ENCODE assay signal across 24 mouse cellular contexts in the genomic region with DNA sequence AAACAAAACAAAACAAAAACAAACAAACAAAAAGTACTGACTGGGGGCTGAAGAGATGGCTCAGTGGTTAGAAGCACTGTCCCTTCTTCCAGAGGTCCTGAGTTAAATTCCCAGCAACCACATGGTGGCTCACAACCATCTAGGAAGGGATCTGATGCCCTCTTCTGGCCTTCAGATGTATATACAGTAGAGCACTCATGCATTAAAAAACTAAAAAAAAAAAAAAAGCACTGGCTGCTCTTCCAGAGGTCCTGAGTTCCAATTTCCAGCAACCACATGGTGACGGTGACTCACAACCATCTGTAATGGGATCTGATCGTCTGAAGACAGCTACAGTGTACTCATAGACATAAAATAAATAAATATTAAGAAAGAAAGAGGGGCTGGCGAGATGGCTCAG. TPM values are rescaled to one million over a fixed set of nuclear protein-coding genes. Genes with fewer than 3 reads are reported as not detected.
DNase-seq lines count a peak whose midpoint lies in the region; ATAC-seq and TF ChIP-seq lines count a peak whose summit lies in the region.
"Had no signal": no experiment of that assay in that cellular context is flagged by ENCODE, and none has a peak within 500 bp of the region (broad histone marks: within the 10 kb centered on the region; RNA-seq: fewer than 3 reads in every experiment).

No protein-coding gene starts in this region.

- H3K9me3 ChIP-seq in intestine, postnatal 0 days (ENCODE audit: control insufficient read depth) = no peaks in the 10 kb centered on the region
- no peaks in the 10 kb centered on the region for H3K9me3 ChIP-seq in intestine, embryonic 16.5 days (ENCODE audit: control insufficient read depth, low read length)
- H3K9me3 ChIP-seq: embryonic facial prominence, embryonic 10.5 days; heart, embryonic 15.5 days; hindbrain, embryonic 15.5 days; liver, embryonic 13.5 days had no signal

- no peak overlapping the region for H3K9ac ChIP-seq in intestine, postnatal 0 days (ENCODE audit: low read depth, low read length)
- no peak overlapping the region for H3K9ac ChIP-seq in intestine, embryonic 16.5 days (ENCODE audit: low read depth, low read length)
- H3K9ac ChIP-seq: heart, embryonic 15.5 days; hindbrain, embryonic 15.5 days; liver, embryonic 13.5 days had no signal

- DNase-seq in retina, postnatal 1 day = peak; percentile 18
- DNase-seq in retina, embryonic 14.5 days (ENCODE audit: low spot score) = no peak
- DNase-seq in NIH3T3 (ENCODE audit: low read depth) = peak; percentile 41
- DNase-seq in gastrocnemius, postnatal 10 days = no peak
- no peak for DNase-seq in heart, adult 8-10 months (ENCODE audit: low spot score)
- DNase-seq in frontal cortex, postnatal 36 days (ENCODE audit: low spot score in 2 of 2) = no peak
- DNase-seq: cerebellum, adult 2 months; gastrocnemius, postnatal 14 days; heart, adult 18-20 months; heart, postnatal 4 days; kidney, adult 8-10 months; kidney, postnatal 25 days; layer of hippocampus, adult 9-11 months; liver, embryonic 13.5 days; lung, postnatal 10 days; midbrain, embryonic 14.5 days had no signal

- no peak overlapping the region for H3K4me3 ChIP-seq in intestine, postnatal 0 days (ENCODE audit: low read depth, low read length)
- H3K4me3 ChIP-seq in intestine, embryonic 16.5 days (ENCODE audit: low read length) = no peak overlapping the region
- H3K4me3 ChIP-seq: embryonic facial prominence, embryonic 10.5 days; heart, embryonic 15.5 days; hindbrain, embryonic 15.5 days; left cerebral cortex, adult 2 months; liver, embryonic 13.5 days had no signal

- H3K27me3 ChIP-seq in intestine, postnatal 0 days (replicated peaks; ENCODE audit: control insufficient read depth, insufficient read depth, low read length) = no peaks in the 10 kb centered on the region
- H3K27me3 ChIP-seq in intestine, embryonic 16.5 days (replicated peaks; ENCODE audit: control insufficient read depth, insufficient read depth, low read length) = no peaks in the 10 kb centered on the region
- H3K27me3 ChIP-seq: heart, embryonic 15.5 days; hindbrain, embryonic 15.5 days; liver, embryonic 13.5 days had no signal

- no peak for ATAC-seq in intestine, postnatal 0 days
- no peak for ATAC-seq in intestine, embryonic 16.5 days

- no peak overlapping the region for H3K27ac ChIP-seq in intestine, postnatal 0 days (ENCODE audit: low read depth, low read length)
- H3K27ac ChIP-seq in intestine, embryonic 16.5 days (ENCODE audit: low read length) = no peak overlapping the region
- H3K27ac ChIP-seq: embryonic facial prominence, embryonic 10.5 days; heart, embryonic 15.5 days; hindbrain, embryonic 15.5 days; left cerebral cortex, adult 2 months; liver, embryonic 13.5 days had no signal

- H3K4me1 ChIP-seq in intestine, postnatal 0 days (replicated peaks; ENCODE audit: control insufficient read depth, insufficient read depth, low read length) = no peaks in the 10 kb centered on the region; the same call in 1 of the 2 replicates
- peaks cover 24% of the 10 kb centered on the region for H3K4me1 ChIP-seq in intestine, embryonic 16.5 days (ENCODE audit: control insufficient read depth, insufficient read depth, low read length)

- WGBS in intestine, postnatal 0 days = 73% methylated on average over 3 of the region's 3 CpGs
- WGBS in intestine, embryonic 16.5 days = 73% methylated on average over 3 of the region's 3 CpGs

- peak; percentile 29; the same call in 1 of the 2 replicates for TF ChIP-seq CTCF in intestine, postnatal 0 days (IDR thresholded peaks at IDR 0.05; ENCODE audit: low read depth)

- H3K36me3 ChIP-seq in intestine, postnatal 0 days (ENCODE audit: control insufficient read depth, insufficient read depth) = no peaks in the 10 kb centered on the region
- no peaks in the 10 kb centered on the region for H3K36me3 ChIP-seq in intestine, embryonic 16.5 days (ENCODE audit: control insufficient read depth, insufficient read depth, low read length)
- H3K36me3 ChIP-seq: heart, embryonic 15.5 days; hindbrain, embryonic 15.5 days had no signal

- H3K4me2 ChIP-seq in intestine, postnatal 0 days (replicated peaks; ENCODE audit: low read depth) = no peak overlapping the region
- no peak overlapping the region for H3K4me2 ChIP-seq in intestine, embryonic 16.5 days (ENCODE audit: low read depth, low read length)
- H3K4me2 ChIP-seq: heart, embryonic 15.5 days; hindbrain, embryonic 15.5 days; liver, embryonic 13.5 days had no signal

RNA-seq across cellular contexts. Expression of a gene that starts 2.5 kb away (rescaled TPM):
- polyA plus RNA-seq in intestine, postnatal 0 days (2015; fragmentation: Nextera tagmentation; extraction: Ambion mirVana) = 10.3 and 11.0 TPM in 2 replicates
- polyA plus RNA-seq in intestine, embryonic 16.5 days (2015; fragmentation: Nextera tagmentation; extraction: Ambion mirVana) = 20.2 and 21.8 TPM in 2 replicates
- total RNA-seq in gastrocnemius, postnatal 10 days (2021) = 10 to 100 TPM; 14.8 to 20.1 TPM
- total RNA-seq in heart, adult 8-10 months (2022) = 10 to 100 TPM in 3 of 4 experiments, 1 to 10 TPM in 1; 9.2 to 15.2 (median 12.3) TPM

RNA-seq across cellular contexts. Expression of a gene that starts 17.4 kb away (rescaled TPM):
- 383 and 417 TPM in 2 replicates for polyA plus RNA-seq in intestine, postnatal 0 days (2015; fragmentation: Nextera tagmentation; extraction: Ambion mirVana)
- 591 and 604 TPM in 2 replicates for polyA plus RNA-seq in intestine, embryonic 16.5 days (2015; fragmentation: Nextera tagmentation; extraction: Ambion mirVana)
- 100 to 1,000 TPM; 699 to 738 TPM for total RNA-seq in gastrocnemius, postnatal 10 days (2021)
- 100 to 1,000 TPM; 377 to 423 (median 382) TPM for total RNA-seq in heart, adult 8-10 months (2022)

RNA-seq across cellular contexts. Expression of a gene that starts 39.8 kb away (rescaled TPM):
- polyA plus RNA-seq in intestine, postnatal 0 days (2015; fragmentation: Nextera tagmentation; extraction: Ambion mirVana) = 5.8 and 6.2 TPM in 2 replicates
- polyA plus RNA-seq in intestine, embryonic 16.5 days (2015; fragmentation: Nextera tagmentation; extraction: Ambion mirVana) = 8.5 and 9.3 TPM in 2 replicates
- total RNA-seq in gastrocnemius, postnatal 10 days (2021) = 10 to 100 TPM in 1 of 2 experiments, 1 to 10 TPM in 1; 10.0 to 14.8 TPM
- total RNA-seq in heart, adult 8-10 months (2022) = 10 to 100 TPM in 3 of 4 experiments, 1 to 10 TPM in 1; 8.4 to 15.6 (median 11.7) TPM
- total RNA-seq: neutrophil, adult 5-6 weeks had no signal

RNA-seq across cellular contexts. Expression of a gene that starts 54.2 kb away (rescaled TPM):
- polyA plus RNA-seq in intestine, postnatal 0 days (2015; fragmentation: Nextera tagmentation; extraction: Ambion mirVana) = 1.2 and 1.4 TPM in 2 replicates
- polyA plus RNA-seq in intestine, embryonic 16.5 days (2015; fragmentation: Nextera tagmentation; extraction: Ambion mirVana) = 3.0 and 3.6 TPM in 2 replicates
- total RNA-seq in gastrocnemius, postnatal 10 days (2021) = under 1 TPM; 0.40 to 0.50 TPM
- not detected for total RNA-seq in heart, adult 8-10 months (2022)
- total RNA-seq: gastrocnemius, postnatal 14 days; heart, adult 18-20 months; left cerebral cortex, adult 2 months; megakaryocyte progenitor cell, adult 5-6 weeks; neutrophil, adult 5-6 weeks had no signal
- polyA plus RNA-seq: cerebellum, adult 2 months had no signal

Comparison
In these comparisons a context has a peak if more than half of its experiments do, and no peak if none do; other contexts are left out.
1. DNase-seq: peak in retina, postnatal 1 day (single experiment) and NIH3T3 (single experiment); none in retina, embryonic 14.5 days (single experiment), gastrocnemius, postnatal 10 days (single experiment), heart, adult 8-10 months (single experiment) and frontal cortex, postnatal 36 days (0 of 2).